Mouse (Mus musculus): ENCODE measurements around the gene Tmcc2.

GRCm38 (mm10) chr1:132385711-132386110, 5.4 kb downstream of the Tmcc2 start:
- TF ChIP-seq SIN3A (IDR thresholded peaks at IDR 0.05; ENCODE audit: low read length) (no peak), CTCF (IDR thresholded peaks at IDR 0.05 in 2 of 3, conservative IDR thresholded peaks at IDR 0.05 in 1 of 3; ENCODE audit: control insufficient read depth in 1 of 3, insufficient read depth in 1 of 3, low read depth in 2 of 3, low read length in 3 of 3, poor library complexity in 1 of 3, severe bottlenecking in 1 of 3) (no peak), MXI1 (IDR thresholded peaks at IDR 0.05; ENCODE audit: low read depth, low read length) (no peak), POLR2A (IDR thresholded peaks at IDR 0.05; ENCODE audit: control insufficient read depth in 1 of 2, insufficient read depth in 1 of 2, low read depth in 1 of 2, low read length in 2 of 2, poor library complexity in 1 of 2) (no peak), MYC (IDR thresholded peaks at IDR 0.05; ENCODE audit: low read depth, low read length) (no peak), RCOR1 (IDR thresholded peaks at IDR 0.05; ENCODE audit: low read depth, low read length) (no peak), ETS1 (IDR thresholded peaks at IDR 0.05; ENCODE audit: low read depth, low read length) (no peak), EP300 (IDR thresholded peaks at IDR 0.05; ENCODE audit: low read depth in 1 of 2, low read length in 2 of 2) (no peak), MYB (IDR thresholded peaks at IDR 0.05; ENCODE audit: low read depth, low read length) (no peak)

Data from MEL (cell line).